Mouse (Mus musculus): Measurements from ENCODE around the gene Rab3il1.

- no peak for TF ChIP-seq POLR2A (IDR thresholded peaks at IDR 0.05; ENCODE audit: insufficient read depth, low read length)
- TF ChIP-seq CTCF (IDR thresholded peaks at IDR 0.05; ENCODE audit: low read depth, low read length) = no peak
- TF ChIP-seq EP300 (IDR thresholded peaks at IDR 0.05; ENCODE audit: insufficient read depth, low read depth, low read length) = no peak
Measured at GRCm38 (mm10) chr19:10067701-10068100, 66.2 kb downstream of the Rab3il1 start.

Data from ES-Bruce4 (cell line).